Mouse (Mus musculus): ENCODE data around the gene Prmt3. TPM values are rescaled to one million over a fixed set of nuclear protein-coding genes. Genes with fewer than 3 reads are reported as not detected.

Gene Prmt3
- total and polyA plus RNA-seq, 3 experiments, result 62.5 to 73.9 (median 63.7) TPM

- H3K27me3 ChIP-seq (ENCODE audit: control insufficient read depth in 1 of 2, insufficient read depth in 2 of 2, low read length in 2 of 2), result no peaks in the 10 kb centered on the region
- H3K4me1 ChIP-seq (ENCODE audit: control insufficient read depth in 1 of 2, insufficient read depth in 2 of 2, low read length in 2 of 2), result no peaks in the 10 kb centered on the region
- TF ChIP-seq USF2 (IDR thresholded peaks at IDR 0.05; ENCODE audit: borderline replicate concordance in 1 of 2, insufficient read depth in 1 of 2, low read depth in 1 of 2, low read length in 2 of 2) (no peak), MAFK (IDR thresholded peaks at IDR 0.05; ENCODE audit: borderline replicate concordance, low read depth, low read length) (no peak), ZC3H11A (IDR thresholded peaks at IDR 0.05; ENCODE audit: low read depth, low read length) (no peak), POLR2AphosphoS5 (IDR thresholded peaks at IDR 0.05; ENCODE audit: borderline replicate concordance, low read depth, low read length) (no peak), GATA1 (IDR thresholded peaks at IDR 0.05; ENCODE audit: low read depth, low read length) (no peak), MYB (IDR thresholded peaks at IDR 0.05; ENCODE audit: low read depth, low read length) (no peak), ZMIZ1 (IDR thresholded peaks at IDR 0.05; ENCODE audit: low read depth, low read length) (no peak), MAX (IDR thresholded peaks at IDR 0.05; ENCODE audit: low read length) (no peak), JUND (IDR thresholded peaks at IDR 0.05; ENCODE audit: low read depth, low read length) (no peak), KAT2A (conservative IDR thresholded peaks at IDR 0.05; ENCODE audit: low read depth, low read length) (no peak), RAD21 (IDR thresholded peaks at IDR 0.05; ENCODE audit: low read depth, low read length) (no peak), NRF1 (IDR thresholded peaks at IDR 0.05; ENCODE audit: insufficient read depth, low read depth, low read length, poor library complexity, severe bottlenecking) (no peak), EP300 (IDR thresholded peaks at IDR 0.05; ENCODE audit: low read depth in 1 of 2, low read length in 2 of 2) (no peak), CHD2 (IDR thresholded peaks at IDR 0.05; ENCODE audit: low read length) (no peak), HCFC1 (IDR thresholded peaks at IDR 0.05; ENCODE audit: low read depth, low read length) (no peak), CHD1 (IDR thresholded peaks at IDR 0.05; ENCODE audit: low read depth, low read length) (no peak)
- H3K4me3 ChIP-seq (ENCODE audit: control insufficient read depth in 1 of 2, insufficient read depth in 1 of 2, low read depth in 2 of 2, low read length in 2 of 2), result no peak overlapping the region
- H3K9me3 ChIP-seq (replicated peaks; ENCODE audit: insufficient read depth, low read length), result no peaks in the 10 kb centered on the region
- H3K27ac ChIP-seq (ENCODE audit: control insufficient read depth, low read depth, low read length), result no peak overlapping the region
- H3K79me2 ChIP-seq (ENCODE audit: control insufficient read depth, insufficient read depth, low read length, poor library complexity), result no peaks in the 10 kb centered on the region
- no peak overlapping the region for H3K9ac ChIP-seq (ENCODE audit: control insufficient read depth, low read depth, low read length, poor library complexity, severe bottlenecking)
- no peak for DNase-seq (ENCODE audit: low read depth, low spot score)
- peaks cover 0 to 46% of the 10 kb centered on the region in 2 experiments; a peak in 2 of 4 replicates for H3K36me3 ChIP-seq (ENCODE audit: control insufficient read depth in 1 of 2, insufficient read depth in 2 of 2, low read length in 2 of 2)
Observed at GRCm38 (mm10) chr7:49824043-49824442, 45.9 kb downstream of the Prmt3 start.

- no peak for DNase-seq (ENCODE audit: low read depth, low spot score)
- H3K9me3 ChIP-seq (replicated peaks; ENCODE audit: insufficient read depth, low read length), result no peaks in the 10 kb centered on the region
- no peaks in the 10 kb centered on the region for H3K4me1 ChIP-seq (ENCODE audit: control insufficient read depth in 1 of 2, insufficient read depth in 2 of 2, low read length in 2 of 2)
- no peak overlapping the region for H3K4me3 ChIP-seq (ENCODE audit: control insufficient read depth in 1 of 2, insufficient read depth in 1 of 2, low read depth in 2 of 2, low read length in 2 of 2)
- H3K36me3 ChIP-seq (ENCODE audit: control insufficient read depth in 1 of 2, insufficient read depth in 2 of 2, low read length in 2 of 2), result peaks cover 0 to 48% of the 10 kb centered on the region in 2 experiments; a peak in 2 of 4 replicates
- H3K27ac ChIP-seq (ENCODE audit: control insufficient read depth, low read depth, low read length), result no peak overlapping the region
- H3K9ac ChIP-seq (ENCODE audit: control insufficient read depth, low read depth, low read length, poor library complexity, severe bottlenecking), result no peak overlapping the region
- no peaks in the 10 kb centered on the region for H3K27me3 ChIP-seq (ENCODE audit: control insufficient read depth in 1 of 2, insufficient read depth in 2 of 2, low read length in 2 of 2)
- TF ChIP-seq POLR2A (IDR thresholded peaks at IDR 0.05; ENCODE audit: control insufficient read depth in 1 of 2, insufficient read depth in 1 of 2, low read depth in 1 of 2, low read length in 2 of 2, poor library complexity in 1 of 2) (no peak), ELF1 (IDR thresholded peaks at IDR 0.05; ENCODE audit: low read depth, low read length) (no peak), ETS1 (IDR thresholded peaks at IDR 0.05; ENCODE audit: low read depth, low read length) (no peak), TCF12 (IDR thresholded peaks at IDR 0.05; ENCODE audit: low read depth, low read length) (no peak), MXI1 (IDR thresholded peaks at IDR 0.05; ENCODE audit: low read depth, low read length) (no peak), KAT2A (conservative IDR thresholded peaks at IDR 0.05; ENCODE audit: low read depth, low read length) (no peak), HCFC1 (IDR thresholded peaks at IDR 0.05; ENCODE audit: low read depth, low read length) (no peak), POLR2AphosphoS2 (IDR thresholded peaks at IDR 0.05; ENCODE audit: low read length) (no peak), MAZ (IDR thresholded peaks at IDR 0.05; ENCODE audit: low read depth, low read length) (no peak), ZMIZ1 (IDR thresholded peaks at IDR 0.05; ENCODE audit: low read depth, low read length) (no peak), RCOR1 (IDR thresholded peaks at IDR 0.05; ENCODE audit: low read depth, low read length) (no peak), SMC3 (IDR thresholded peaks at IDR 0.05; ENCODE audit: low read depth, low read length) (no peak), SIN3A (IDR thresholded peaks at IDR 0.05; ENCODE audit: low read length) (no peak), JUND (IDR thresholded peaks at IDR 0.05; ENCODE audit: low read depth, low read length) (no peak), MYC (IDR thresholded peaks at IDR 0.05; ENCODE audit: low read depth, low read length) (no peak), NELFE (IDR thresholded peaks at IDR 0.05; ENCODE audit: low read depth, low read length) (no peak)
- H3K79me2 ChIP-seq (ENCODE audit: control insufficient read depth, insufficient read depth, low read length, poor library complexity), result no peaks in the 10 kb centered on the region
Observed at GRCm38 (mm10) chr7:49824581-49824980, 46.4 kb downstream of the Prmt3 start.
